Mouse (Mus musculus) forebrain, embryonic 11.5 days (tissue): ENCODE measurements around the gene Sardh. TPM values are rescaled to one million over a fixed set of nuclear protein-coding genes. Genes with fewer than 3 reads are reported as not detected.

Source experiments
- ATAC-seq: fragments of 200-750 bp; cut with Nextera tagmentation; replicated peaks from 2 replicates; pipeline ENCODE4 v1.8.0; 2017; ENCODE audit warnings: moderate TSS enrichment; ENCODE audit not compliant: low FRiP score
- DNase-seq: peaks from one replicate; pipeline ENCODE4 v3.0.0-alpha.2; 2017; ENCODE audit warnings: low spot score
- H3K27ac ChIP-seq: fragments of 300-500 bp; sonication (generic); 2 replicates; pipeline ENCODE4 v1.5.1; 2014; ENCODE audit warnings: low read depth, low read length
- H3K27me3 ChIP-seq: fragments of 300-500 bp; sonication (generic); 2 replicates; pipeline ENCODE4 v1.6.1; 2014; ENCODE audit warnings: mild to moderate bottlenecking, low read length, mixed read lengths; ENCODE audit not compliant: control insufficient read depth, insufficient read depth
- H3K36me3 ChIP-seq: fragments of 300-500 bp; sonication (generic); 2 replicates; pipeline ENCODE4 v1.6.1; 2014; ENCODE audit warnings: mild to moderate bottlenecking, low read length, moderate library complexity, mixed read lengths; ENCODE audit not compliant: control insufficient read depth, insufficient read depth
- H3K4me1 ChIP-seq: fragments of 300-500 bp; sonication (generic); replicated peaks from 2 replicates; pipeline ENCODE4 v1.6.1; 2014; ENCODE audit warnings: low read length, mixed read lengths; ENCODE audit not compliant: control insufficient read depth, insufficient read depth
- H3K4me2 ChIP-seq: fragments of 300-500 bp; sonication (generic); 2 replicates; pipeline ENCODE4 v1.6.1; 2014; ENCODE audit warnings: low read depth, mild to moderate bottlenecking, low read length, moderate library complexity, mixed read lengths; ENCODE audit not compliant: severe bottlenecking
- H3K4me3 ChIP-seq: fragments of 300-500 bp; sonication (generic); 2 replicates; pipeline ENCODE4 v1.5.1; 2014; ENCODE audit warnings: low read depth, low read length
- H3K9ac ChIP-seq: fragments of 300-500 bp; sonication (generic); 2 replicates; pipeline ENCODE4 v1.6.1; 2014; ENCODE audit warnings: low read length
- H3K9me3 ChIP-seq: fragments of 300-500 bp; sonication (generic); 2 replicates; pipeline ENCODE4 v1.6.1; 2016; ENCODE audit warnings: low read length, mixed read lengths; ENCODE audit not compliant: control insufficient read depth
- WGBS: fragments of 180-500 bp; shearing (Covaris S2); extraction: QIAGEN DNeasy Blood & Tissue Kit; methylation state at CpG from one replicate; pipeline ENCODE4 v1.1.7; 2014; 5-methylcytosine and 5-hydroxymethylcytosine counted together
- polyA plus RNA-seq: library from polyadenylated mRNA; unstranded; fragments of >200 nt; fragmentation: Nextera tagmentation; extraction: Ambion mirVana; gene quantifications from 2 replicates; pipeline ENCODE4 v1.2.1, GENCODE M21; 2014

Sardh gene
- polyA plus RNA-seq, 1 experiment from 2014 or later, result 6.0 TPM

DNA sequence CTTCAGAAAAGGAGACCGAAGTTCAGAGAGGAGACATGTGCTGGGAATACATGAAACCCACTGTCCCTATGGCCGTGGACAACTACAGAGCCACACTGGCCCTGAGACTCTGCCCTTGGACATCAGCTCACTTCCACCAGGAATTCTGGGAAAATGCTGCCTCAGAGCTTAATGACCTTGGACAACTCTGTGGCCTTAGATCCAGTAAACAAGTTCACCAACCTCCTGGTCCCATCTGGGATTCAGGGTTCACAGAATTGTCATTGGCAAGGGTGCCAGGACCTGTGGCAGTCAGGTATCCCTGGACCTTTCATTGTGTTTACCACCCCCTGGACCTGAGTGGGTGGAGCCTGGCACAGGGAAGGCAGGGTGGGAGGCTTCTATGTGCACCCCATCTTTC is 32.6 kb downstream of the Sardh start:
- DNase-seq (no peak), ATAC-seq (no peak)
- Histone ChIP-seq H3K27ac (no peak overlapping the region), H3K4me1 (no peaks in the 10 kb centered on the region), H3K4me2 (no peak overlapping the region), H3K27me3 (no peaks in the 10 kb centered on the region), H3K4me3 (no peak overlapping the region), H3K36me3 (no peaks in the 10 kb centered on the region), H3K9ac (no peak overlapping the region), H3K9me3 (no peaks in the 10 kb centered on the region)
- WGBS, result 81% methylated on average over 2 of the region's 2 CpGs

GRCm38 (mm10) chr2:27211966-27212893 is 35.9 kb downstream of the Sardh start:
- WGBS, result 70% methylated on average over 8 of the region's 8 CpGs
- Histone ChIP-seq H3K27me3 (no peaks in the 10 kb centered on the region), H3K4me1 (no peaks in the 10 kb centered on the region), H3K27ac (no peak overlapping the region), H3K36me3 (no peaks in the 10 kb centered on the region), H3K4me2 (no peak overlapping the region), H3K9ac (no peak overlapping the region), H3K4me3 (no peak overlapping the region), H3K9me3 (no peaks in the 10 kb centered on the region)
- DNase-seq, result no peak
- no peak for ATAC-seq

GRCm38 (mm10) chr2:27210676-27211210 is 37.4 kb downstream of the Sardh start:
- ATAC-seq (no peak), DNase-seq (no peak)
- Histone ChIP-seq H3K9me3 (no peaks in the 10 kb centered on the region), H3K9ac (no peak overlapping the region), H3K4me1 (no peaks in the 10 kb centered on the region), H3K27ac (no peak overlapping the region), H3K4me3 (no peak overlapping the region), H3K36me3 (no peaks in the 10 kb centered on the region), H3K4me2 (no peak overlapping the region), H3K27me3 (no peaks in the 10 kb centered on the region)
- 82% methylated on average over 12 of the region's 12 CpGs for WGBS

GRCm38 (mm10) chr2:27210255-27210654 is 37.9 kb downstream of the Sardh start:
- Histone ChIP-seq H3K4me2 (no peak overlapping the region), H3K36me3 (no peaks in the 10 kb centered on the region), H3K27me3 (no peaks in the 10 kb centered on the region), H3K27ac (no peak overlapping the region), H3K4me3 (no peak overlapping the region), H3K9ac (no peak overlapping the region), H3K9me3 (no peaks in the 10 kb centered on the region), H3K4me1 (no peaks in the 10 kb centered on the region)
- peak; percentile 69 for DNase-seq
- 59% methylated on average over 7 of the region's 7 CpGs for whole genome bisulfite sequencing
- no peak for ATAC-seq

DNA sequence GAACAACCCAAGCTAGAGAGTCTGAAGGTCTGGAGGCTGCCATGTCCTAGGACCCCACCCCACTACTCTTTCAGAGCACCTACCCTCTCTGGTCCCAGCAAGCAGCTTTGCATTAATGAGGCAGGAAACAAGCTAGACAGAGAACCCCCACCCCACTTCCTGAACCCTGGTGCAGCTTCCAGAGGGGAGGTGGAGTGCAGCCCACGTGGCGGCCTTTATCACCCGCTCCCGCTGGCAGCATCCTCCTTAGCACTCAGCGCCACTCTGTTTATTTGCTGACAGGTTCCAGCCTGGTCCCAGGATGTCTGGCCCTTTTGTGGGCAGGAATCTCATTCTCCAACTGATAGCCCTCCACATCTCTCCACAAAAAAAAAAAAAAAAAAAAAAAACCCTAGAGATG is 38.3 kb downstream of the Sardh start:
- Histone ChIP-seq H3K4me3 (no peak overlapping the region), H3K9ac (no peak overlapping the region), H3K4me2 (no peak overlapping the region), H3K9me3 (no peaks in the 10 kb centered on the region), H3K36me3 (no peaks in the 10 kb centered on the region), H3K27me3 (no peaks in the 10 kb centered on the region), H3K27ac (no peak overlapping the region), H3K4me1 (no peaks in the 10 kb centered on the region)
- no peak for ATAC-seq
- WGBS, result 62% methylated on average over 5 of the region's 5 CpGs
- no peak for DNase-seq

DNA sequence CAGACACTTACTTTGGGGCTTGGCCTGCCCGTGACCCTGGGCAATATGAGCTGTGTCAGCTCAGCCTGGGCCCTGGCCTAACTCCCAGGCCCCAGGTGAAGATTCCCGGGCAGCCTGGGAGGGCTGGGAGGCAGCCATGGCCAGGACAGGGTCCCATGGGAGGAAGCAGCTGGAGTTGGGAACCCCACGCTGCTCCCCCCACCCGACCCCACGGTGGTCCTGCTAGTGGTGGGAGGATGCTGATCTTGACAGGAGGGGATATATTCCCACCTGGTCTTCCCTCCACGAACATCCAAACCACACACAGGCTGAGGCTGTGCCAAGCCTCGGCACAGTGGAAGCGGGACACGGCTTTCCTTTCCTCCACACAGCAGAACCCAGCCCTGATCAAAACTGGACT is 38.8 kb downstream of the Sardh start:
- Histone ChIP-seq H3K27ac (no peak overlapping the region), H3K36me3 (no peaks in the 10 kb centered on the region), H3K9me3 (no peaks in the 10 kb centered on the region), H3K4me3 (no peak overlapping the region), H3K27me3 (no peaks in the 10 kb centered on the region), H3K4me1 (no peaks in the 10 kb centered on the region), H3K4me2 (no peak overlapping the region), H3K9ac (no peak overlapping the region)
- no peak for ATAC-seq
- no peak for DNase-seq
- WGBS, result 82% methylated on average over 9 of the region's 9 CpGs

GRCm38 (mm10) chr2:27207126-27207525 is 41.0 kb downstream of the Sardh start:
- Histone ChIP-seq H3K4me1 (no peaks in the 10 kb centered on the region), H3K36me3 (no peaks in the 10 kb centered on the region), H3K4me3 (no peak overlapping the region), H3K27ac (no peak overlapping the region), H3K9ac (no peak overlapping the region), H3K27me3 (no peaks in the 10 kb centered on the region), H3K9me3 (no peaks in the 10 kb centered on the region), H3K4me2 (no peak overlapping the region)
- no peak for DNase-seq
- 89% methylated on average over 5 of the region's 5 CpGs for WGBS
- ATAC-seq, result no peak

- 88% methylated on average over 15 of the region's 15 CpGs for WGBS
- no peak overlapping the region for H3K27ac ChIP-seq
Observed at GRCm38 (mm10) chr2:27206128-27206797, 41.9 kb downstream of the Sardh start.

More at GRCm38 (mm10) chr2:27206128-27206797, 41.9 kb downstream of the Sardh start:
- Histone ChIP-seq H3K9ac (no peak overlapping the region), H3K27me3 (no peaks in the 10 kb centered on the region), H3K4me1 (no peaks in the 10 kb centered on the region), H3K36me3 (no peaks in the 10 kb centered on the region), H3K4me3 (no peak overlapping the region), H3K9me3 (no peaks in the 10 kb centered on the region), H3K4me2 (no peak overlapping the region)
- no peak for ATAC-seq
- DNase-seq, result no peak
